Mouse (Mus musculus): Measurements from ENCODE around the gene Gm14444.
"Not testable (repeated sequence)": the region's sequence is repeated elsewhere in the genome, so short reads cannot be mapped to it uniquely, and the experiment has no call there.

GRCm38 (mm10) chr2:175010022-175010421, at the start of gene Gm14444:
- TF ChIP-seq CTCF (IDR thresholded peaks at IDR 0.05; ENCODE audit: control insufficient read depth, insufficient read depth, insufficient read length); MAX (IDR thresholded peaks at IDR 0.05); MYOG (IDR thresholded peaks at IDR 0.05; ENCODE audit: control insufficient read depth, extremely low read depth, insufficient read length): not testable (repeated sequence)
